Mouse (Mus musculus) c-Kit-negative CD71-positive TER-119-positive erythroid progenitor cells, embryonic 14.5 days (primary cell): ENCODE data around the gene Tent4b.
"Not testable (repeated sequence)": the region's sequence is repeated elsewhere in the genome, so short reads cannot be mapped to it uniquely, and the experiment has no call there.

Experiments
- DNase-seq: peaks from one replicate; pipeline ENCODE4 v3.0.0-alpha.2; 2013; ENCODE audit warnings: low read depth, low spot score

The Tent4b gene

DNA sequence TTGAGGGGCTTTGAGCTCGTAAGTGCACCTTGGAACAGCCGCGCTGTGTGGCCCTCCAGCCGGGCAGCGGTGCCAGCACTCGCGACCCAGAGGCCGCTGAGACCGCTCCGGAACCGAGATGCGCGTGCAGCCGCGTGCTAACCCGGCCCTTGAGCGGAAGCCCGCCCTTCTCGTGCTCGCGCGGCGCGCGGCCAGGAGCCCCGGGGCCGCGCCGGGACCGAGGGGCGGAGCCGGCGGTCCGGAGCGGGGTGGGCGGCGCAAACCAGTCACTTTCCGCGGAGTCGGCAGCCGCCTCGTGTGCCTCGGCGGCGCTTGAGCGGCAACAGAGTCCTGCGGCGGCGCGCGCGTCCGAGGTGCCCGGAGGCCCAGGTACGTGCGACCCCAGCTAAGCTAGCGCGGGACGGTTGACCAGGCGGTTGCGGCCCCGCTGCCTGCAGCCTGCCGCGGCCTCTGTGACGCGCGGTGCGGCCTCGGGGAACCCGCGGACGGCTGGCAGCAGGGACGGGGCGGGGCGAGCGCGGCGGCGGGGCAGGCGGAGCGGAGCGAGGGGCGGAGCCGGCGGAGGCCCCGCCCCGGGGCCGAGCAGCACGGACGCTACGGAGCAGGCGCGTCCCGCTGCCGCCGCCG is at the start of gene Tent4b:
TSS of gene Tent4b (plus strand) at position 269 of the 627 bp plus-strand sequence.
- DNase-seq: peak; percentile 86

DNA sequence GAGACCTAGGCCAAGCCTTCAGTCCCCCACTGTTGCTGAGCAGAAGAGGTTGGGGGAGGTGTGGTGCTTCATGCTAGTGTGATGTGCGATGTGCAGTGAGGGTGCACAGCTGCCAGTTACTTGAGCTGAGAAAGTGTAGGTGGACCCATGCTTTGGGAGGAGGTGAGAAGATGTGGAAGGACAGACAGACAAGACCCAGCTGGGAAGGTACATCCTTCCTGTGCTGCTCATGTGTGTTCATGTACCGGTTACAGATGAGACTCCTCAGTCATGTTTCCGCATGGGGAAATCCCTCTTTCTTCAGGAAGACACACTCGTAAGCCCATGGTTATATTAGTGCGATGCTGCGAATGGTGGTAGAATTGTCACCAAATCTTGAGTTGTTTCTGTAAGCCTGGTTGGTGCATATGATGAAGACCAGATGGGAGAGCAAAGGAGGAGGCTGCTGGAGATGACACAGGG is 48.1 kb upstream of the Tent4b start:
- DNase-seq: no peak

DNA sequence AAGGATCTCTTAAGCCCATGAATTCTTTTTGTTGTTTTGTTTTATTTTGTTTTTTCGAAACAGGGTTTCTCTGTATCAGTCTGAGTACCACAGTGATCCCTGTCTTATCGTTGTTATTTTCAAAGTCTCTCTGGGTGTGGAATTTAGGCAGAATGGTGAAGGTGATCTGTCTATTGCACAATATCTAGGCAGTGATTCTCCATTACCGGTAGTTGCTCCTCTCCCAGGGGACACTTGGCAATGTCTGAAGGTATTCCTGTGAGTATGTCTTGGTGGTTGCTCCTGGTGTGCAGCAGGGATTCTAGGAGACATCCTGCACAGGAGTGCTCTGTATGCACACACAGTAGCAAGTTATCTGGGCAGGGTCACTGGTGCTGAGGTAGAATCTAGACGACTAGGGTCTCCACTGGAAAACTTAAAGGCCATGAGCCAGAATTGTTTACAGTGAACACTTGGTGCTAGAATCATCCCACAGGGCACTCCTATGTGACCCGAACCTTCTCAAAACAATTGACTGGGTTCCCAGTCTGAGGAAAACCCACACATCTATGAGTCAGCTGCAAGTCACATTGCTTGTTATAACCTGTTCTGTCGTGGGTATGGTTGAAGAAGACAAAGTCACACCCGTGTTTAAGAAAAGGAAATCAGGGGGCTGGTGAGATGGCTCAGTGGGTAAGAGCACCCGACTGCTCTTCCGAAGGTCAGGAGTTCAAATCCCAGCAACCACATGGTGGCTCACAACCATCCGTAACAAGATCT is 38.6 kb upstream of the Tent4b start:
- DNase-seq: no peak

GRCm38 (mm10) chr8:88161439-88161838 is 37.6 kb upstream of the Tent4b start:
- peak; percentile 69 for DNase-seq

- DNase-seq: no peak
These were observed 23.7 kb upstream of the Tent4b start for GRCm38 (mm10) chr8:88175264-88175663.

- no peak for DNase-seq
These were observed 21.7 kb upstream of the Tent4b start for GRCm38 (mm10) chr8:88177291-88177690.

DNA sequence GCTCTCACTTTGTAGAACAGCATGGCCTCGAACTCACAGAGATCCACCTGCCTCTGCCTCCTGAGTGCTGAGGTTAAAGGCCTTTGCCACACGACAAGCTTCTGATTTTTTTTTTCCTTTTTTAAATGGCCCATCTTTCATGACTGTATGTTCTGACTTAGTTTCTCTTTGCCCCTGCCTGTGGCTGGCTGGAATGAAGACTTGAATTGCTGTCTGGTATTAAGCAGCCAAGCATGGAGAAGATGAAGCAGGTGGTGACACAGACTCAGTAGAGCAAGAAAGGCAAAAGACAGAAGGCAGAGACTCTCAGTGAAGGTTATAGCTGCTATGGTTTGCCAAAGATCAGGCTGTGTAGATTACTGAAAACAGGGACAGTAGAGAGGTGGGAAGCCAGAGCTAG is 15.9 kb upstream of the Tent4b start:
- DNase-seq: no peak

DNA sequence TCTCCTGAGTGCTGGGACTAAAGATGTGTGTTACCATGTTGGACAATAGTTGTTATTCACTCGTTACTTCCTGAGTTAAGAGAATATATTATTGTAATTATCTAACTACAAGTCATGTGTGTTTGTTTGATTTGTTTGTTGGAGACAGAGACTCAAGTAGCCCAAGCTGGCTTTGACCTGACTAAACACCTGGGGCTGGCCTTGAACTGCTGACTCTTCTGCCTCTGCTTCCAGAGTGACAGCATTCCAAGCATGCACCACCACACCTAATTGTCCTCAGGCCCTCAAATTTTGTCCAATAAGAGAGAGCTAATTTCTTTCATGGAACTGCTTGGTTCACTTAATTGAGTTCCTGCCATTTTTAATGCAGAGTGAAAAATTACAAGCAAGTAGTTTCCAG is 14.1 kb upstream of the Tent4b start:
- no peak for DNase-seq

GRCm38 (mm10) chr8:88185716-88186115 is 13.3 kb upstream of the Tent4b start:
- DNase-seq: no peak

DNA sequence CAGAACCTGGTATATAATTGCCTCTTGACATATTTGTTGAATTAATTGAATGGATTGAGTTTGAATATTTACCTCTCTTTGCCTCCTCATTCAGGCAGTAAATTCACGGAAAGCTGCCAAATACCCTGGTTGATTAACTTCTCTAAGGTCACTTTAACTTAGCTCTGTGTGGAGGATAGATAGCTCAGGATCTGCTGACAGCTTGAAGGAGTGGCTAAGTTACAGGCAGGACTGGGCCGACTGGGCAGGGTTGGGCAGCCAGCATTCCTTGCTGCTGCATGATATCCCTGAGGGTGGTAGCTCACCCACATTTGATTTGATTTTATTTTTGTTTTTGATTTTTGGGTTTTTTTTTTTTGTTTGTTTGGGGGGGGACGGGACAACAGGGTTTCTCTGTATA is 1.7 kb upstream of the Tent4b start:
- no peak for DNase-seq

- DNase-seq: no peak
These were observed 465 bp upstream of the Tent4b start for GRCm38 (mm10) chr8:88198551-88198944.

GRCm38 (mm10) chr8:88199700-88200601 is 938 bp downstream of the Tent4b start:
- peak; percentile 33 for DNase-seq

- DNase-seq: no peak
These were observed 1.9 kb downstream of the Tent4b start for GRCm38 (mm10) chr8:88200724-88201495.

GRCm38 (mm10) chr8:88201641-88202040 is 2.6 kb downstream of the Tent4b start:
- DNase-seq: no peak

- no peak for DNase-seq
These were observed 7.0 kb downstream of the Tent4b start for GRCm38 (mm10) chr8:88206016-88206415.

DNA sequence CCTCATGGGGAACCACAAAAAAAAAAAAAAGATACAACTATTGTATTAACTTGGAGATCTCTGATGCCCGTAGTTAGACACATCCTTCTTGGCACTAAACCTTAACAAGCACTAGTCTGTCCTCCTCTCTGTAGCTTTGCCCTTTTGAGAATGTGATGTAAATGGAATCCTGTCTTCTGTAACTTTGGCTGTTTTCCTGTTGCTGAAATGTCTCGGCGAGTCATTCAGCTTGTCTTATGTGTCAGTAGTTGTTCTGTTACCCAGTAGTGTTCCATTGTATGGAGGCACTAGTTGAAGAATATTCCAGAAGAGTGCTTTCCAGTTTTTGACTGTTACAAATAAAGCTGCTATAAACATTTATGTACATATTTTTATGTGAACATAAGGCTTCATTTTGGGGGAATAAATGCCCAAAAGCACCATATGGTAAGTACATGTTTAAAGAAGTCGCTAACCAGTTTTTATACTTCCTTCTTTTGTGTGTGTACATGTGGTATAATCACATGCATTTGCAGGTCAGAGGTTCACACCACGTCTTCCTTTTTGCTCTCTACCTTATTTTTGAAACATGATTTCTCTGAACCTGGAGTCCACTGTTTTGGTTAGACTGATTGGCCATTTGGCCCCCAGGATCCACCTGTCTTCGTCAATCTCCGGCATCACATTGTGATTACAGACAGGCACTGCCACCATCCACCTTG is 8.3 kb downstream of the Tent4b start:
- no peak for DNase-seq

GRCm38 (mm10) chr8:88209930-88210827 is 11.2 kb downstream of the Tent4b start:
- not testable (repeated sequence) for DNase-seq

DNA sequence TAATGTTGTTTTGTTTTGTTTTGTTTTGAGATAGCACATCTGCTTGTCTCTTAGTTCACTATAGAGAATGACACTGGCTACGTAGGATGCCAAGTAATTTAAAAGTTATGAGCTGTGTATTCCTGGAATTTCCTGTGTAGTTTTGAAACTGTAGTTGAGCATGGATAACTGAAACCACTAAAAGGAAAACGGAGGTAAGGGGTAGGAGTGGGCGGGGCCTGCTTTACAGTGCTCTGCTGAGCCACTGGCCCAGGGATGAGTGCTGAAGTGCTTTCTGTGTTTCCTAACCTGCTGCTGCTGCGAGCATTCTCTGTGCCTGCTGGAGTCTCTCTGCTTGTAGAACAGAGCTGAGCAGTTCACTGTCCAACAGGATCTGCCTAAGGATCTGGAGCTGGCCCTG is 22.3 kb downstream of the Tent4b start:
- DNase-seq: no peak

- no peak for DNase-seq
These were observed 26.3 kb downstream of the Tent4b start for GRCm38 (mm10) chr8:88225358-88225757.

- no peak for DNase-seq
These were observed 28.8 kb downstream of the Tent4b start for GRCm38 (mm10) chr8:88227851-88228250.
